Comparison of ENCODE assay signal across 19 mouse cellular contexts in genomic region chr7:37814844-37815406, GRCm38 (mm10). TPM values are rescaled to one million over a fixed set of nuclear protein-coding genes. Genes with fewer than 3 reads are reported as not detected.
DNase-seq lines count a peak whose midpoint lies in the region; ATAC-seq lines count a peak whose summit lies in the region.
"Had no signal": no experiment of that assay in that cellular context is flagged by ENCODE, and none has a peak within 500 bp of the region (broad histone marks: within the 10 kb centered on the region; RNA-seq: fewer than 3 reads in every experiment).

No protein-coding gene starts in this region.

- DNase-seq in heart, adult 11 months: peak; percentile 68
- DNase-seq in heart, adult 9 months (ENCODE audit: low spot score in 2 of 2): no peak
- peak; percentile 47 to 52 for DNase-seq in left cerebral cortex, postnatal 14 days (ENCODE audit: low spot score in 2 of 2)
- no peak for DNase-seq in left cerebral cortex, adult 8-10 months (ENCODE audit: low spot score in 2 of 2)
- DNase-seq in right cerebral cortex, adult 18-20 months: peak; percentile 30
- DNase-seq in right cerebral cortex, postnatal 36 days (ENCODE audit: low spot score in 2 of 2): no peak
- DNase-seq in brain, adult 2 months (ENCODE audit: low read depth, low spot score): peak; percentile 59
- DNase-seq: adrenal gland, postnatal 14 days; cerebellum, adult 11 months; cerebellum, adult 9-10 months; cerebellum, postnatal 36 days; gastrocnemius, postnatal 14 days; heart, postnatal 14 days had no signal

- ATAC-seq in megakaryocyte-erythroid progenitor cell, adult 5-6 weeks (replicated peaks; ENCODE audit: low FRiP score, low TSS enrichment, poor library complexity, severe bottlenecking): no peak
- ATAC-seq: activated CD4-positive, CD25-positive, alpha-beta regulatory T cell, adult 4 months; forebrain, embryonic 16.5 days; hindbrain, postnatal 0 days had no signal

- intact Hi-C loops in left cerebral cortex, postnatal 14 days (cut with DNase I): no loop called here

RNA-seq across cellular contexts. Expression of gene Zfp536, which starts 41.5 kb away (rescaled TPM):
- 10 to 100 TPM; 28.7 to 30.0 TPM for total RNA-seq in left cerebral cortex, postnatal 14 days (2021)
- total RNA-seq in left cerebral cortex, adult 8-10 months (2022): 10 to 100 TPM; 39.6 to 46.8 (median 42.0) TPM
- total RNA-seq in megakaryocyte-erythroid progenitor cell, adult 5-6 weeks (2014; fragmentation: Nextera tagmentation): not detected in 2 replicates
- total RNA-seq in megakaryocyte-erythroid progenitor cell, adult 5-6 weeks (2017): not detected in 2 replicates
- total RNA-seq: hematopoietic stem cell, adult 5-6 weeks; MEL had no signal

Comparison
In these comparisons a context has a peak if more than half of its experiments do, and no peak if none do; other contexts are left out.
1. DNase-seq: peak in heart, adult 11 months (single experiment), left cerebral cortex, postnatal 14 days (2 of 2), right cerebral cortex, adult 18-20 months (single experiment) and brain, adult 2 months (single experiment); none in heart, adult 9 months (0 of 2), left cerebral cortex, adult 8-10 months (0 of 2) and right cerebral cortex, postnatal 36 days (0 of 2).
2. RNA of gene Zfp536, which starts 41.5 kb away (total RNA-seq): 39.6 to 46.8 TPM in left cerebral cortex, adult 8-10 months and 28.7 to 30.0 TPM in left cerebral cortex, postnatal 14 days; not detected in megakaryocyte-erythroid progenitor cell, adult 5-6 weeks; every median in the first group is over 10 times any median in the second.